Mouse (Mus musculus) E14TG2a.4 (cell line): ENCODE results near the gene Cttnbp2nl.

Experiments used
- H3K27me3 ChIP-seq: 2 replicates; pipeline ENCODE4 v1.6.1; 2014; ENCODE audit warnings: low read length, control low read depth; ENCODE audit not compliant: insufficient read depth
- H3K36me3 ChIP-seq: 2 replicates; pipeline ENCODE4 v1.6.1; 2014; ENCODE audit warnings: low read length, control low read depth; ENCODE audit not compliant: insufficient read depth
- H3K4me1 ChIP-seq: replicated peaks from 2 replicates; pipeline ENCODE4 v1.6.1; 2014; ENCODE audit warnings: low read depth, low read length, control low read depth
- H3K4me3 ChIP-seq: replicated peaks from 2 replicates; pipeline ENCODE4 v1.5.1; 2014; ENCODE audit warnings: mild to moderate bottlenecking, low read length
- H3K9me3 ChIP-seq: 2 replicates; pipeline ENCODE4 v1.6.1; 2014; ENCODE audit warnings: low read length, control low read depth
- CTCF ChIP-seq: conservative IDR thresholded peaks from 2 replicates; pipeline ENCODE4 v1.5.1; 2014; ENCODE audit warnings: low read length
- NANOG ChIP-seq: IDR thresholded peaks from 2 replicates; pipeline ENCODE4 v1.6.1; 2014; ENCODE audit warnings: borderline replicate concordance, low read length, mixed read lengths
- POU5F1 ChIP-seq: IDR thresholded peaks from 2 replicates; pipeline ENCODE4 v1.6.1; 2014; ENCODE audit warnings: low read length, borderline replicate concordance

Gene Cttnbp2nl

GRCm38 (mm10) chr3:105001374-105001773 lies 51.6 kb downstream of the Cttnbp2nl start:
- no peak overlapping the region for H3K4me3 ChIP-seq
- no peaks in the 10 kb centered on the region for H3K9me3 ChIP-seq
- 0 out of 2 replicates have a peak, but pooled peaks cover 3% of the 10 kb centered on the region for H3K27me3 ChIP-seq
- TF ChIP-seq NANOG (no peak), CTCF (no peak), POU5F1 (no peak)
- peaks cover 35% of the 10 kb centered on the region for H3K4me1 ChIP-seq
- H3K36me3 ChIP-seq: peaks cover 41% of the 10 kb centered on the region

- Histone ChIP-seq H3K9me3 (no peaks in the 10 kb centered on the region), H3K27me3 (0 out of 2 replicates have a peak, but pooled peaks cover 3% of the 10 kb centered on the region), H3K36me3 (peaks cover 33% of the 10 kb centered on the region), H3K4me3 (no peak overlapping the region), H3K4me1 (peaks cover 29% of the 10 kb centered on the region)
- TF ChIP-seq NANOG: no peak
- TF ChIP-seq CTCF: no peak
- no peak for TF ChIP-seq POU5F1
These were observed 52.4 kb downstream of the Cttnbp2nl start for GRCm38 (mm10) chr3:105000561-105000960.

GRCm38 (mm10) chr3:104997563-104997962 lies 55.4 kb downstream of the Cttnbp2nl start:
- Histone ChIP-seq H3K36me3 (peaks cover 3% of the 10 kb centered on the region; the same call in 1 of the 2 replicates), H3K4me1 (peaks cover 22% of the 10 kb centered on the region), H3K9me3 (no peaks in the 10 kb centered on the region), H3K4me3 (no peak overlapping the region), H3K27me3 (0 out of 2 replicates have a peak, but pooled peaks cover 3% of the 10 kb centered on the region)
- no peak for TF ChIP-seq NANOG
- no peak for TF ChIP-seq POU5F1
- TF ChIP-seq CTCF: no peak

GRCm38 (mm10) chr3:104995707-104996106 lies 57.2 kb downstream of the Cttnbp2nl start:
- H3K4me3 ChIP-seq: no peak overlapping the region
- H3K4me1 ChIP-seq: peaks cover 22% of the 10 kb centered on the region
- no peaks in the 10 kb centered on the region for H3K36me3 ChIP-seq
- peaks cover 6% of the 10 kb centered on the region; the same call in 1 of the 2 replicates for H3K27me3 ChIP-seq
- TF ChIP-seq NANOG (no peak), CTCF (no peak), POU5F1 (no peak)
- H3K9me3 ChIP-seq: no peaks in the 10 kb centered on the region

- Histone ChIP-seq H3K36me3 (no peaks in the 10 kb centered on the region), H3K4me3 (no peak overlapping the region), H3K9me3 (no peaks in the 10 kb centered on the region), H3K4me1 (peaks cover 22% of the 10 kb centered on the region), H3K27me3 (peaks cover 6% of the 10 kb centered on the region; the same call in 1 of the 2 replicates)
- no peak for TF ChIP-seq NANOG
- TF ChIP-seq CTCF: no peak
- TF ChIP-seq POU5F1: no peak
These were observed 58.5 kb downstream of the Cttnbp2nl start for GRCm38 (mm10) chr3:104994415-104994841.

GRCm38 (mm10) chr3:104993800-104994199 lies 59.1 kb downstream of the Cttnbp2nl start:
- H3K4me3 ChIP-seq: no peak overlapping the region
- TF ChIP-seq NANOG: no peak
- no peaks in the 10 kb centered on the region for H3K9me3 ChIP-seq
- no peaks in the 10 kb centered on the region for H3K36me3 ChIP-seq
- peaks cover 22% of the 10 kb centered on the region for H3K4me1 ChIP-seq
- H3K27me3 ChIP-seq: peaks cover 6% of the 10 kb centered on the region; the same call in 1 of the 2 replicates

- peaks cover 6% of the 10 kb centered on the region; the same call in 1 of the 2 replicates for H3K27me3 ChIP-seq
- TF ChIP-seq NANOG: no peak
- no peak for TF ChIP-seq POU5F1
- TF ChIP-seq CTCF: peak; percentile 73
- H3K4me1 ChIP-seq: peaks cover 13% of the 10 kb centered on the region
- no peak overlapping the region for H3K4me3 ChIP-seq
- H3K36me3 ChIP-seq: no peaks in the 10 kb centered on the region
- no peaks in the 10 kb centered on the region for H3K9me3 ChIP-seq
These were observed 60.1 kb downstream of the Cttnbp2nl start for GRCm38 (mm10) chr3:104992709-104993388.

GRCm38 (mm10) chr3:104991703-104992102 lies 61.2 kb downstream of the Cttnbp2nl start:
- H3K27me3 ChIP-seq: peaks cover 3% of the 10 kb centered on the region; the same call in 1 of the 2 replicates
- no peak overlapping the region for H3K4me3 ChIP-seq
- TF ChIP-seq NANOG: no peak
- no peak for TF ChIP-seq POU5F1
- no peak for TF ChIP-seq CTCF
- no peaks in the 10 kb centered on the region for H3K9me3 ChIP-seq
- H3K36me3 ChIP-seq: no peaks in the 10 kb centered on the region
- H3K4me1 ChIP-seq: peaks cover 11% of the 10 kb centered on the region

- no peak overlapping the region for H3K4me3 ChIP-seq
- peaks cover under 1% of the 10 kb centered on the region; the same call in 1 of the 2 replicates for H3K4me1 ChIP-seq
- H3K27me3 ChIP-seq: peaks cover 3% of the 10 kb centered on the region; the same call in 1 of the 2 replicates
- TF ChIP-seq POU5F1: no peak
- TF ChIP-seq NANOG: no peak
- TF ChIP-seq CTCF: no peak
- no peaks in the 10 kb centered on the region for H3K9me3 ChIP-seq
- H3K36me3 ChIP-seq: no peaks in the 10 kb centered on the region
These were observed 65.1 kb downstream of the Cttnbp2nl start for GRCm38 (mm10) chr3:104987884-104988283.
